Mouse (Mus musculus): ENCODE results near the gene Trpc4ap. TPM values are rescaled to one million over a fixed set of nuclear protein-coding genes. Genes with fewer than 3 reads are reported as not detected.

Gene Trpc4ap
- polyA plus RNA-seq, 1 experiment from 2014 or later: 177 TPM

GRCm38 (mm10) chr2:155691336-155691722 lies 855 bp downstream of the Trpc4ap start:
- H3K9me3 ChIP-seq: no peaks in the 10 kb centered on the region
- H3K27ac ChIP-seq: peak overlapping the region; percentile 88; the same call in 1 of the 2 replicates
- peak overlapping the region; percentile 95 for H3K9ac ChIP-seq
- H3K27me3 ChIP-seq: no peaks in the 10 kb centered on the region
- no peak for ATAC-seq (ENCODE audit: insufficient number of reproducible peaks, insufficient read depth, low FRiP score, low TSS enrichment)
- H3K4me2 ChIP-seq (replicated peaks): peak overlapping the region; percentile 78
- peaks cover 17% of the 10 kb centered on the region for H3K4me1 ChIP-seq
- H3K36me3 ChIP-seq: peaks cover 8% of the 10 kb centered on the region; the same call in 1 of the 2 replicates
- H3K4me3 ChIP-seq: peak overlapping the region; percentile 97
- WGBS: 6% methylated on average over 8 of the region's 8 CpGs

GRCm38 (mm10) chr2:155689211-155689610 lies 3.0 kb downstream of the Trpc4ap start:
- Histone ChIP-seq H3K27me3 (no peaks in the 10 kb centered on the region), H3K36me3 (peaks cover 8% of the 10 kb centered on the region; the same call in 1 of the 2 replicates), H3K9ac (no peak overlapping the region), H3K4me3 (no peak overlapping the region), H3K4me2 (replicated peaks) (no peak overlapping the region), H3K9me3 (no peaks in the 10 kb centered on the region), H3K27ac (no peak overlapping the region), H3K4me1 (peaks cover 17% of the 10 kb centered on the region)
- ATAC-seq (ENCODE audit: insufficient number of reproducible peaks, insufficient read depth, low FRiP score, low TSS enrichment): no peak
- WGBS: 82% methylated on average over 4 of the region's 4 CpGs

- H3K27ac ChIP-seq: no peak overlapping the region
- peaks cover 8% of the 10 kb centered on the region; the same call in 1 of the 2 replicates for H3K36me3 ChIP-seq
- H3K4me2 ChIP-seq (replicated peaks): no peak overlapping the region
- WGBS: 94% methylated on average over 11 of the region's 11 CpGs
- no peaks in the 10 kb centered on the region for H3K27me3 ChIP-seq
- no peak for ATAC-seq (ENCODE audit: insufficient number of reproducible peaks, insufficient read depth, low FRiP score, low TSS enrichment)
- no peak overlapping the region for H3K9ac ChIP-seq
- no peaks in the 10 kb centered on the region for H3K9me3 ChIP-seq
- peaks cover 17% of the 10 kb centered on the region for H3K4me1 ChIP-seq
- no peak overlapping the region for H3K4me3 ChIP-seq
Observed at GRCm38 (mm10) chr2:155687746-155688145, 4.4 kb downstream of the Trpc4ap start.

- no peak overlapping the region for H3K9ac ChIP-seq
- no peak overlapping the region for H3K4me2 ChIP-seq (replicated peaks)
- peaks cover 17% of the 10 kb centered on the region for H3K4me1 ChIP-seq
- H3K4me3 ChIP-seq: no peak overlapping the region
- H3K36me3 ChIP-seq: peaks cover 8% of the 10 kb centered on the region; the same call in 1 of the 2 replicates
- no peaks in the 10 kb centered on the region for H3K9me3 ChIP-seq
- WGBS: 89% methylated on average over 5 of the region's 5 CpGs
- H3K27me3 ChIP-seq: no peaks in the 10 kb centered on the region
- no peak overlapping the region for H3K27ac ChIP-seq
- ATAC-seq (ENCODE audit: insufficient number of reproducible peaks, insufficient read depth, low FRiP score, low TSS enrichment): no peak
Observed at GRCm38 (mm10) chr2:155686572-155686971, 5.6 kb downstream of the Trpc4ap start.

GRCm38 (mm10) chr2:155683821-155684220 lies 8.4 kb downstream of the Trpc4ap start:
- H3K36me3 ChIP-seq: peaks cover 8% of the 10 kb centered on the region; the same call in 1 of the 2 replicates
- H3K4me3 ChIP-seq: no peak overlapping the region
- ATAC-seq (ENCODE audit: insufficient number of reproducible peaks, insufficient read depth, low FRiP score, low TSS enrichment): no peak
- H3K4me2 ChIP-seq (replicated peaks): no peak overlapping the region
- H3K27ac ChIP-seq: no peak overlapping the region
- WGBS: 93% methylated on average over 5 of the region's 5 CpGs
- no peak overlapping the region for H3K9ac ChIP-seq
- H3K4me1 ChIP-seq: no peaks in the 10 kb centered on the region
- no peaks in the 10 kb centered on the region for H3K9me3 ChIP-seq
- H3K27me3 ChIP-seq: no peaks in the 10 kb centered on the region

GRCm38 (mm10) chr2:155683137-155683536 lies 9.0 kb downstream of the Trpc4ap start:
- Histone ChIP-seq H3K27ac (no peak overlapping the region), H3K9ac (no peak overlapping the region), H3K9me3 (no peaks in the 10 kb centered on the region), H3K27me3 (no peaks in the 10 kb centered on the region), H3K4me2 (replicated peaks) (no peak overlapping the region), H3K4me3 (no peak overlapping the region), H3K36me3 (peaks cover 8% of the 10 kb centered on the region; the same call in 1 of the 2 replicates), H3K4me1 (no peaks in the 10 kb centered on the region)
- 77% methylated on average over 3 of the region's 3 CpGs for WGBS
- ATAC-seq (ENCODE audit: insufficient number of reproducible peaks, insufficient read depth, low FRiP score, low TSS enrichment): no peak

GRCm38 (mm10) chr2:155681874-155682273 lies 10.3 kb downstream of the Trpc4ap start:
- no peak overlapping the region for H3K4me3 ChIP-seq
- H3K9ac ChIP-seq: no peak overlapping the region
- no peak overlapping the region for H3K27ac ChIP-seq
- H3K4me1 ChIP-seq: no peaks in the 10 kb centered on the region
- H3K4me2 ChIP-seq (replicated peaks): no peak overlapping the region
- no peaks in the 10 kb centered on the region for H3K36me3 ChIP-seq
- no peaks in the 10 kb centered on the region for H3K9me3 ChIP-seq
- H3K27me3 ChIP-seq: no peaks in the 10 kb centered on the region
- no peak for ATAC-seq (ENCODE audit: insufficient number of reproducible peaks, insufficient read depth, low FRiP score, low TSS enrichment)
- 86% methylated on average over 2 of the region's 2 CpGs for WGBS

GRCm38 (mm10) chr2:155681194-155681593 lies 11.0 kb downstream of the Trpc4ap start:
- Histone ChIP-seq H3K27ac (no peak overlapping the region), H3K9ac (no peak overlapping the region), H3K36me3 (no peaks in the 10 kb centered on the region), H3K4me2 (replicated peaks) (no peak overlapping the region), H3K27me3 (no peaks in the 10 kb centered on the region), H3K4me1 (no peaks in the 10 kb centered on the region), H3K9me3 (no peaks in the 10 kb centered on the region), H3K4me3 (no peak overlapping the region)
- ATAC-seq (ENCODE audit: insufficient number of reproducible peaks, insufficient read depth, low FRiP score, low TSS enrichment): no peak
- WGBS: 67% methylated on average over 8 of the region's 8 CpGs

GRCm38 (mm10) chr2:155680591-155680990 lies 11.6 kb downstream of the Trpc4ap start:
- no peak for ATAC-seq (ENCODE audit: insufficient number of reproducible peaks, insufficient read depth, low FRiP score, low TSS enrichment)
- 58% methylated on average over 5 of the region's 5 CpGs for WGBS
- Histone ChIP-seq H3K36me3 (no peaks in the 10 kb centered on the region), H3K4me2 (replicated peaks) (no peak overlapping the region), H3K27ac (no peak overlapping the region), H3K27me3 (no peaks in the 10 kb centered on the region), H3K9me3 (no peaks in the 10 kb centered on the region), H3K4me1 (no peaks in the 10 kb centered on the region), H3K9ac (no peak overlapping the region), H3K4me3 (no peak overlapping the region)

DNA sequence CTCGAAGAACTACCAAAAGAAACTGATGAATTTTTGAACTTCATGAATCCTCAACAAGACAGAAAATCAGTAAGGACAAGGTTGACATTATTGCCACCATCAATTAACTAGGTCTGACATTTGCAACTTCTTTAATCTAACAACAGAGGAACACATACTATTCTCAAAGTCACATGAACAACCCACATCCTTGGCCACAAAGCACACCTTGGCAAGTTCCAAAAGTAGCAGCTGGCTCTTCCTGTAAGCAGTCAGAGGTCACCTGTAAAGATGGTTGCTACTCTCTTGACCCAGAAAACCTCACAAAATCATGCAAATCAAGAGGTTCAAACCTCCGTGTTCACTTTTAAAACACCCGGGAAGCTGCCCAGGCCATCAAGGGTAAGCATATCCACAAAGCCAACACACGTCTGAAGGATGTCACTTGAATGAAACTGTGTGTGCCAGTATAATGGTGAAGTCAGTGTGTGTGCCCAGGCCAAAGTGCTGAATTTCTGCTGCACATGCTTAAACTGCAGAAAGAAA lies 12.5 kb downstream of the Trpc4ap start:
- no peaks in the 10 kb centered on the region for H3K4me1 ChIP-seq
- H3K4me2 ChIP-seq (replicated peaks): no peak overlapping the region
- H3K9me3 ChIP-seq: no peaks in the 10 kb centered on the region
- ATAC-seq (ENCODE audit: insufficient number of reproducible peaks, insufficient read depth, low FRiP score, low TSS enrichment): no peak
- no peak overlapping the region for H3K27ac ChIP-seq
- WGBS: 90% methylated on average over 4 of the region's 4 CpGs
- H3K36me3 ChIP-seq: no peaks in the 10 kb centered on the region
- H3K9ac ChIP-seq: no peak overlapping the region
- no peaks in the 10 kb centered on the region for H3K27me3 ChIP-seq
- H3K4me3 ChIP-seq: no peak overlapping the region

- no peaks in the 10 kb centered on the region for H3K27me3 ChIP-seq
- no peak overlapping the region for H3K4me2 ChIP-seq (replicated peaks)
- no peak for ATAC-seq (ENCODE audit: insufficient number of reproducible peaks, insufficient read depth, low FRiP score, low TSS enrichment)
- H3K4me3 ChIP-seq: no peak overlapping the region
- H3K27ac ChIP-seq: no peak overlapping the region
- no peaks in the 10 kb centered on the region for H3K9me3 ChIP-seq
- no peak overlapping the region for H3K9ac ChIP-seq
- 73% methylated on average over 4 of the region's 4 CpGs for WGBS
- no peaks in the 10 kb centered on the region for H3K4me1 ChIP-seq
- peaks cover 25% of the 10 kb centered on the region for H3K36me3 ChIP-seq
Observed at GRCm38 (mm10) chr2:155675118-155675517, 17.1 kb downstream of the Trpc4ap start.

DNA sequence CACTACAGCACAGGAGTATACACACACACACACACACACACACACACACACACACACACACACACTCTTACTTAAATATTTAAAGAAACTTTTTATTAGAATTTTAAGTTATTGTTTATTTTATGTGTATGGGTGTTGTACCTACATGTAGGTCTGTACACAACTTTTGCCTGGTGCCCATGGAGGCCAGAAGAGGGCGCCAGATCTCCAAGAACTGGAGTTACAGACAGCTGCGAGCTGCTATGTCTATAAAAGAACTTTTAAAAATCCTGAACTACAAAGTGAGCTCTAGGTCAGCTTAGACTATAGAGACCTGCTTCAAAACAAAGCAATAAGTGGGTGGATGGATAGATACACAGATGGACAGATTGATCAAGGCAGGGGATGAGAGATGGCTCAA lies 18.6 kb downstream of the Trpc4ap start:
- H3K9me3 ChIP-seq: no peaks in the 10 kb centered on the region
- H3K4me3 ChIP-seq: no peak overlapping the region
- no peaks in the 10 kb centered on the region for H3K4me1 ChIP-seq
- peaks cover 27% of the 10 kb centered on the region for H3K36me3 ChIP-seq
- H3K9ac ChIP-seq: no peak overlapping the region
- no peak for ATAC-seq (ENCODE audit: insufficient number of reproducible peaks, insufficient read depth, low FRiP score, low TSS enrichment)
- WGBS: 32% methylated on average over 2 of the region's 2 CpGs
- H3K27me3 ChIP-seq: no peaks in the 10 kb centered on the region
- no peak overlapping the region for H3K4me2 ChIP-seq (replicated peaks)
- no peak overlapping the region for H3K27ac ChIP-seq

Data from embryonic facial prominence, embryonic 12.5 days (tissue).